Mouse (Mus musculus) megakaryocyte, embryonic 14.5 days (primary cell): ENCODE measurements at regions not wholly inside any gene's neighbourhood (a gene's known extent, or its start where the extent isn't known, plus 50 kb on each side); places are given as distances from the start of the nearest gene placed in this dataset.

Experiments
- FLI1 ChIP-seq: IDR thresholded peaks from 2 replicates; pipeline ENCODE4 v1.6.1; 2012; ENCODE audit warnings: low read length, inconsistent platforms, mixed read lengths
- GATA1 ChIP-seq: IDR thresholded peaks from 3 replicates; pipeline ENCODE4 v1.6.1; 2012; ENCODE audit warnings: mixed read lengths, low read length, inconsistent platforms, borderline replicate concordance

GRCm38 (mm10) chr14:26361206-26361605 lies 103.4 kb downstream of the Duxbl3 start:
- TF ChIP-seq GATA1 (no peak), FLI1 (no peak)
